Mouse (Mus musculus) inflammation-experienced regulatory T-cells, adult 6 months (primary cell): ENCODE results near the gene Mmp28. TPM values are rescaled to one million over a fixed set of nuclear protein-coding genes. Genes with fewer than 3 reads are reported as not detected.

Source experiments
- ATAC-seq: one replicate; pipeline ENCODE4 v1.8.0; 2017
- polyA plus RNA-seq, 3 experiments: library from polyadenylated mRNA; unstranded; fragments of 100-300 nt; shearing (Covaris generic); gene quantifications; one replicate each; pipeline ENCODE4 v1.2.1; 2017

Mmp28 gene
- polyA plus RNA-seq, 3 experiments from 2014 or later = not detected

DNA sequence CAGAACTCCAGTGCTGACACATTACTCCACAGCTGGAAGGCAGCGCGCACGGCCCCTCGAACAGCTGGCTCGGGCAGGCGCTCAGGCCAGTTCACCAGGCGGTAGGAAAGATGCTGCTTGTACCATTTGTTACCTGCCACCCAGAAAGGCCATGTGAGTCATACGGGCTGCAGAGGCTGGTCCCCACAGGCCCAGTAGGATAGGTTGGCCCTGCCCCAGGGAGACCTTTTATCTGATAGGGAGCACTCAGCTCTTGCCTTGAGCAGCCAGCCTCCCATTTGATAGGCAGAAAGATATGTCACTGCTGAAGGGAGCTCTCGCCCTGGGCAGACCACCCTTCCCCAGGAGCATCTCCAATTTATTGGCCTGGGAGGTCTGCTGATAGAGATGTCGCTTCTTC, 15.3 kb downstream of the Mmp28 start:
- no peak for ATAC-seq

DNA sequence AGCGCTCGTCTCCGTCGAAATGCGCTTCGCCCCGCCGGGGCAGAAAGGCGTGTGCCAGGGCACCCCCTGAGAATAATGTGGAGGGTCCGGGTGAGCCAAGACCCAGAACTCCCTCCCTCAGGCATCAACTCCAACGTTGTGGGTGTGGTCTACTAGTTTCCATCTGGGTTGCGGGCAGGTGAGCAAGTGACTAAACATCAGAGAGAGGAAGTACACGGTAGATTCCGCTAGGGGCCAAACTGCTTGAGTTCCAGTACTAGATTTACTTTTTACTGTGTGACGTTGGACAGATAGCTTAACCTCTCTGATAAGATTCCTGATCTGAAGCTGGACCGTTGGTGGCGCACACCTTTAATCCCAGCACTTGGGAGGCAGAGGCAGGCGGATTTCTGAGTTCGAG, 17.9 kb downstream of the Mmp28 start:
- ATAC-seq = no peak

DNA sequence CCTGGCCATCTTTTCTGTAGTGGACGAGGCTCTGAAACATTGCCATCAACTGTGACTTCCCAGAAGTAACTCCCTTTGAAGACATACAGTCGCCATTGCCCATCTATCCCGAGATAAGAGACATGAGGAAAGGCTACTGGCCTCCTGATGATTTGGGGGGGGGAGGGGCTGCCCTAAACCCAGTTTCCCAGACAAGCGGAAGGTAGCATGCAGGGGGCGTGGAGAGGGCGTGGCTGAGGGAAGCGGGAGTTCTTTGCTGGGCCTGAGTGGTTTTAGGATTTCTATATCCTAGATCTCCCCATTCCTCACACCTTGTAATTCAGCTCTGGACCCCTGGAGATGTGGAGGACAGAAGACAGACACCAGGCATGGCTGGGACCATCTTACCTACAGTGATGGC, 19.0 kb downstream of the Mmp28 start:
- ATAC-seq = no peak

DNA sequence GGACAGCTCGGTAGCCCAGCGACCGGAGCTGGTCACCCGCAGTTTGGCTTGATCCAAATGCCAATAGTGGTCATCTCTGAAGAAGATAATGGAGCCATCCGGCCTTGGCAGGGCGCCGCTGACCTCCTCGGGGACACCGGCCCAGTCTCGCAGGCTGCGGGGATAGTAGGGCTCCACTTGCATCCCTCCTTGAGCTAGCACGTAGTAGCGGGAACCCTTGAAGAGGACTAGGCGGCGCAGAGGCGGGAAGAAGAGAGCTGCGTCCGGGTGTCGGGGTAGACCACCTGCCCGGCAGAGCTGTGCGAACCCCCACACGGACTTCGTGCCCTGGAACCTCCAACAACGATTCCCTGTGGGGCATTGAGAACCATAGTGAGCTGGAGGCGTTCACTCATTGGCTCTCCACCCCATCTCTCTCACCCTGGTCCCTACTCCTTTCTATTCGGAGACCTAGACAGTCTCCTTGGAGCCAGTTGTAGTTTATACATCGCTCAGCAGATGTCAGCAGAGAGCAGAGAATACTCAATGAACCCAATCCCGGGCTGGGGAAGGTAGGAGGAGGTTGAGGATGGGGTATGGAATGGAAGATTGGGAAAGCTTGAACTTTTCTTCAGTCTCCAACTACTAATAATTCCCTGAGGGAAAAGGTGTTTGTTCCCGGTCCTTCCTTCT, 20.1 kb downstream of the Mmp28 start:
- peak; percentile 30 for ATAC-seq

DNA sequence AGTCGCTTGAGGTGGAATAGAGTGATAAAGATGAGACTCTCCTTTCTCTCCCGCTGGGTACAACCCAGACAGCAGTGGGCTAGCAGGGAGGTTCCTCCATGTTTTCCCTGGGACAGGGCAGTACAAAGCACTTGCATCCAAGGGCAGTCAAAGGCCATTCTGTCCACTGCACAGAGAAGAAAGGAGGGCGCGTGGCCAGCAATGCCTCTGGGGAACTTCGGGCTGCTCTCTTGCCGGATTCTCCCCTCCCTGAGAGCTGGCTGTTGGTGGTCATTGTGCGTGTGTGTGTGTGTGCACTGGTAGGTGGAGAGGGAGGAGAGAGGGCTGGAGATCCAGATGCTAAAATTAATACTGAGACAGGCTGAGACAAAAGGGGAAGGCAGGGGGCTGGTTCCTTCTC, 21.6 kb downstream of the Mmp28 start:
- no peak for ATAC-seq

DNA sequence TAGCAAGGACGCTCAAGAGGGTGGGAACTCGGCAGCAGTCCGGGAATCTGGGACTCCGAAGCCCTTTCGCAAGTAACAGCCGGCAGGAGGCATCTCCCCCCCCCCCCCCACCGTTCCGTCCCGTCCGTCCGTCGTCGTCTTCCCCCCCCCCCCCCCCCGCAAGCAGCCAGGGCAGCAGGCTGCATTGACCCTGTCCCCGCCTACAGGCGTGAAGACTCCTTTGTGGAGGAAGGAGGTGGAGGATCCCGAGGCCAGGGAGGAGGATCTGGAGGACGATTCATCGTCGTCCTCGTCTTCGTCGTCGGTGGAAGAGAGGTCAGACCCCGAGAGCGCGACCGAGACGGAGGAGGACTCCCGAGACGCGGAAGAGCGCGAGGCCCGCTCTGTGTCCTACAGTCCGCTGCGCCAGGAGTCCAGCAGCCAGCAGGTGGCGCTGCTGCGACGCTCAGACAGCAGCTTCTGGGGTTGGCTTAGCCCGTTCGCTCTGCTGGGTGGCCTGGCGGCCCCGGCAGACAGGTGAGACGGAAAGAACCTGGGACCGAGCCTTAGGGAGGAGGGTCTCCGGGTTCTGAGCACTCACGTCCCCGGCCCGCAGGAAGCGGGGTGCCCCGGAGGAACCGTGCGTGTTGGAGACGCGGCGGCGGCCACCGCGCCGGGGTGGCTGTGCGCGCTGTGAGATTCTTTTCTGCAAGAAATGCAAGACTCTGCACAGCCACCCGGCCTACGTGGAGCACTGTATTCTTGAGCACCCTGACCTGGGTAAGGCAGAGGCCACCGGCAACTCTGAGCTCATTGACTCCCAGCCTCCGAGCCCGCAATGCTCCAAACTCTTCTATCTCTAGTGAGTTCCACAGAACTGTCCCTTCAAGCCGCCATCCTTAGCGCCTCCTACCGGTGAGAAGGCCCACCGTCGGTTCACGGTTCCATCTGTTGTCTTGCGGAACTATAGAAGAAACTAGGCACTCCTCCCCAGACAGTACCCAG, 22.5 kb downstream of the Mmp28 start:
- peak; percentile 86 for ATAC-seq

DNA sequence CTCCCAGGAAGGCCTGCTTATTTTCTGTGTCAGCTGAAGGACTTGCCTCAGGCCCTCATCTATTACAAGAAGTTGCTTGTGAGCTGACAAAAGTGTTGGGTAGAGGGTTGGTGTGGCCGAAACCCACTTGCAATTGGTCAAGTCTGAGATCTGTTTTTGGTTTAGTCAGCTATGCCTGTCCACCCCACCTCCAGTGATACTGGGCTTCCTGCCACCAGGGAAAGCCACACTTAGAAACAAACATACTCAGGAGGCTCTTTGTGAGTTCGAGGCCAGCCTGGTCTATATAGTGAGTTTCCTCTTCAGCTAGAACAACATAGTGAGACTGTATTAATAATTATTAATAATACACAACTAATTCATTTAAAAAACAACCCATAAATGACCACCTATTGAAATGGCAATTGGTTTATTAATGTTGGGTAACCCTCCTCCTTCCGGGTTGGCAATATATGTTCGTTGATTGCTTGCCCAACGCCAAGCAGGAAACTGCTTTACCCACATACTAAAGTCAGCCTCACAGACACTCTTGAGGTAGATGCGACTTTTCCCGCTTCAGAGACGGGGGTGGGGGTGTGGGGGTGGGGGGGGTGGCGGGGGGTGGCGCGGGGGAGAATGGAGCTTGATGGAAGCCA, 23.3 kb downstream of the Mmp28 start:
- no peak for ATAC-seq

DNA sequence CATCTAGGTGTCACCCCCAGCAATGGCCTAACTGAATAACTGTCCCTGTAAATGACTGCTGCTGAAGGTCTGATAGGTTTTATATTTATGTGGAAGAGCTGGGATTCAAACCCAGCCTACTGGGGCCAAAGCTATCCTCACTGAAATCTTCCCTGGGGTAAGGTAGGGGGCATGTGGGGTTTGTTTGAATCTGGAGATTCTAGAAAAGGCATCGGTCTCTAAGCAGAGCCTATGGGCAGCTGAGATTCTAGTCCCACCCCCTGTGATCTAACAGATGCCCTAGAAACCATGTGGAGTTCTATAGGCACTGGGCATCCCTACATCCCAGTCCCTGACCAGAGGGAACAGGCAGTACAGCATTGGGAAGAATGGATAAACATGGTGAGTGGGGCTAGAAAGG, 25.5 kb downstream of the Mmp28 start, which contains the start of gene 1700020L24Rik:
Gene 1700020L24Rik, plus strand, starts transcription at position 301 of the 400 bp plus-strand sequence.
- no peak for ATAC-seq

DNA sequence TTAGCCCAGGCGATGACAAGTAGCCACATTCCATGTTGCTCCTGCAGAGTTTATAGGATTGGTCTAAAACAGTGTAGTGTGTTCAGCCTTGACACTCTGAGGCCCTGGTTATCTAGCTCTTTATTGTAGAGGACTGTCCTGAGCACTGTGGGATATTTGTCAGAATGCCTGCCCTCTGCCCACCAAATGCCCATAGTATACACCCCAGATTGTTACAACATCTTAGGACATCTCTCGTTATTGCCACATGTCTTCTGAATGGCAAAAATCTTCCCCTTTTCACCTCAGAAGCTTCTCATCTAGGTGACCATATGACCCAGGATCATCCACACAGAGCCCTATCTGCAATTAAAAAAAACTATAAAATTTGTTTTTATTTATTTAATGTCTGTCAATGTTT, 30.3 kb downstream of the Mmp28 start:
- no peak for ATAC-seq

DNA sequence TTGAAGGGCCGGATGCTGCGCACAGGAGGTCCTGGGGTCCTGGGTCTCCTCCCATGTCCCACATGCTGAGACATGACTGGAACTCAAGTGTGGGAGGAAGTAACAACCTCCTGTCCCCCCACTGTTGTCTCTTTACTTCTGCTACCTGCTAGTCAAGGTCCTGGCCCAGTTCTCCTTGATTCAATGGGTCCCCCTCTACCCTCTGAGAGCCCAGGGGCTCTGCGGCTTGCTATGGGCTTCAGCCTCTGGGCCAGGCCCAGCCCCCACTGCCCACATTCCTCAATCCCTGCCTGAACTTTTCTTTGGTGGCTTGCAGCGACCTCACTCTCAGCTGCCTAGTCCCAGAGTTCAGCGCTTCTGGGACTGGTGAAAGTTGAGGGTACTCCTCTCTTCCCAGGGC, 33.5 kb downstream of the Mmp28 start, which contains the start of gene Gas2l2:
Gene Gas2l2, minus strand, starts transcription at position 101 of the 400 bp plus-strand sequence.
- ATAC-seq = no peak

DNA sequence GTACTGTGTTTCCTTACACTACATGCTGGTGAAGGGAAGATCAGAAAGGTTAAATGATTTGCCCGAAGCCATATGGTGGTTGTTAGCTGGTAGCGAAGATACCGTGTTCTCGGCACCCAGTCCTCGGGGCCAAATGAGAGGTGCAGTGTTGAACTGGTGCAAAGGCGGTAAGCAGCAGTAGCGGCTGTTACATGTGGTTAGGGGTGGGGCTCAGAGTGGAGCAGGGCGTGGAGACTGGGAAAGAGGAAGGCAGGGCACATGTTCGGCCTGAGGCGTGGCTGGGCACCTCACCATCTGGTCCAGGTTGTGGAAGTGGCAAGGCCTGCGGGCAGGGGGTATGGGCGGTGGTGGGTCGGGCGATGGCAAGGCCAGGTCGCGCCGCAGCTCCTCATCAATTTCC, 35.9 kb downstream of the Mmp28 start:
- no peak for ATAC-seq

DNA sequence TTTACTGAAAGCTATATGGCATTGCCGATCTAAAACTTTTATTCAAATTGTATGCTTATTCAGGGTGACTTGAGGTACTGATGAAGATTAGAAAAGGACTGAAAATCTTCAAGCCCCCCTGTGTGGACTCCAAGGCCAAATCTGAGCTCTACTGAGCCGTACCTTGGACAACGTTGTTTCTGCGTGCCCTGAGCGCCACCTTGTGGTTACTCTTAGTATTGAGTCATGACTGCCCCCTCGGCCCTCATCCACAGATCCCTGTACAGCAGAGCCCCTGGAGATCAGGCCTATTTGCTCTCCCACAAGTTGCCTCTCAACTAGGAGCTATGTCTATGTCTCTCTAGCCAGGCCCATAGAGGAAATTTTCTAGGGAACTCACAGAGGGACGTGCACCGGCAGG, 38.2 kb downstream of the Mmp28 start:
- no peak for ATAC-seq

DNA sequence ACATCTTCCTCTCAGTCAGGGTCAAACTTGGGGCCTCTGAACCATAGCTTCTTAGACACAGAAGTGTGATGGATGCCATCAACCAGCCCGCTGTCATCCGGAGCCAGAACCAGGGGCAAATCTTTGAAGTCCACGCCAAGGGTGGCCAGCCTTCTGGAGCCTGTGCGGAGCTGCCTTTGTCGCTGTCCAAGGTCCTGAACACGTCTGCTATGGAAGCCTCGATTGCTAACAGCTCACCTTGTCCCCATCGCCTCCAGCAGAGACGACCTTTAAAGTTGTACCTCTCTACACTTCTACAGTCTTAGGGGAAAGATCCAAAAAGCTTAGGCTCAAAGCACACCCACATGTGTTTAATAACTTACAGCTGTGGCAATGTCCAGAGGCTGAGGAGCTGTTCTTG, 41.6 kb downstream of the Mmp28 start:
- ATAC-seq = no peak

DNA sequence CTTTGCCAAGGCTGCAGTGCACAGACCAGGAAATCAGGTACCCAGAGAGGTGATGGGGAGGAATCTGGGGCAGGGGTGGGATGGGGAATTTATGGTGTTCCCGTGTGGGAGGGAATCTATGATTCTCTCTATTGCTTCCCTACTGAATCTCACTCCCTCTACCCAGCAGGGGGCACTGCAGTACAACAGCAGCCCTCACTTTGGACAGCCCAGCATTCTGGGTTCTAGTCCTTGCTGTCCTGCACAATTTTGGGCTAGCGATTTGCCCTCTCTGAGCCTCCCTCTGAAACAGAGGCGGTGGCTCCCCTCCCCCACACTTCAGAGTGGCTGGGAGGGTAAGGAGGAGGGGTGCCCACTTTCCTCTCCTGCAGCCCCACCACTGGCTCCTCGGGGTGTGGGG, 42.5 kb downstream of the Mmp28 start:
- ATAC-seq = no peak

DNA sequence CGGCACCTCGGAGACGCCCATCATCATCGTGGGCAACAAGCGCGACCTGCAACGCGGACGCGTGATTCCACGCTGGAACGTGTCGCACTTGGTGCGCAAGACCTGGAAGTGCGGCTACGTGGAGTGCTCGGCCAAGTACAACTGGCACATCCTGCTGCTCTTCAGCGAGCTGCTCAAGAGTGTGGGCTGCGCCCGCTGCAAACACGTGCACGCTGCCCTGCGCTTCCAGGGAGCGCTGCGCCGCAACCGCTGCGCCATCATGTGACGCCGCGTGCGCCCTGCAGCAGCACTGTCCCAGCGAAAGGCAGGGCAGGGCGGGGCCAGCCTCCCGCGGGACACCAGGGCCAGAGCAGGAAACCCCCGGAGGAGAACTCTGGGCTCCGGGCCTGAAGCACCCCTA, 44.3 kb downstream of the Mmp28 start:
- no peak for ATAC-seq

DNA sequence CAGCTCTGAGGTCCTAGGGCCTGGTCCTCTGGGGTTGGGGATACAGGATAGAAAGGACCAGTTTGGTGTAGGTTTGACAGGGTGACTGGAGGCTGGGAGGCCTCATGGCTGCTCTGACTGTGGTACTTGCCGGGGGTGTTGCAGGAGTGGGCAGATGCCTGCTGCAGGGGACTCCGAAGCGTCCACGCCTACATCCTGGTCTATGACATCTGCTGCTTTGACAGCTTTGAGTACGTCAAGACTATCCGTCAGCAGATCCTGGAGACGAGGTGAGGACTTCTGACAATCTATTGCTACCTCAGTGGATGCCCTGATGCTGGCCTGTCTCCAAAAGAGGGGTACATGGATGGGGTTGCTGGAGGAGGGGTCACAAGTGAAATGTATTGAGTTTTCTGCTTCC, 45.2 kb downstream of the Mmp28 start:
- ATAC-seq = no peak

DNA sequence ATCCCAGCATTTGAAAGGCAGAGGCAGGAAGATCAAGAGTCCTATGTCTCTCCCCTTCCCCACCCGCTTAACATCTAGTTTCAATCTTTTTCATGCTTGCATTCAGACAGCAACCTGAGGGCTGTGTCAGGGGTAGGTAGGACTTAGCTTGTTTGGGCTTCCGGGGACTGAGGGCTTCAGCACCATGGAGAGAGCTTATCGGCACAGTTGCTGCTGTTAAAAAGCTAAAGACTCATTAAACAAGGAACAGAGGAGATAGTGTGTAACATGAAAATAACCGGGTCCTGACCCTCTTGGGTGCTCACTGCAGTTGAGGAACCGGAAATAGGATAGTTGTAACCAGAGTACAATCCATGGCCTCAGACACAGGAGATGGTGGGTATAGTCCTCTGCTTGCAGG, 45.8 kb downstream of the Mmp28 start:
- ATAC-seq = no peak

DNA sequence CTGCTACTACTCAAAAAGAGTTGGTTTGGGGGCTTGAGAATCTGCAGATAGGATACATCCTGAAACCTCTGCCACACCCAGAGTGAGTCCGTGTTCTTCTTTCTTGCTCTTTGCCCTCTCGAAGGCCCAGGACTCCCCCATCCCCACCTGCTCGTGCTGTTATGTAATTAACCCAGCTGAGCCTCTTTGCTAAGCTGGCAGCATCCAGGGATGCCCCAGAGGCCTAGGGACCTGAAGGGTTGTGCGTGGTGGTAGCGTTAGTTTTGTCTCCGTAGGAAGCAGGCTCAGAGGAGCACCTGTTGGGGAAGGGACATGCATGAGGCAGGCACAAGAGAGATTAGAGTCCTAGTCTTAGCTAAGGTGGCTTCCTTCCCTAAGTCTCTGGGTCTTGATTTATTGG, 52.4 kb downstream of the Mmp28 start:
- ATAC-seq = no peak

DNA sequence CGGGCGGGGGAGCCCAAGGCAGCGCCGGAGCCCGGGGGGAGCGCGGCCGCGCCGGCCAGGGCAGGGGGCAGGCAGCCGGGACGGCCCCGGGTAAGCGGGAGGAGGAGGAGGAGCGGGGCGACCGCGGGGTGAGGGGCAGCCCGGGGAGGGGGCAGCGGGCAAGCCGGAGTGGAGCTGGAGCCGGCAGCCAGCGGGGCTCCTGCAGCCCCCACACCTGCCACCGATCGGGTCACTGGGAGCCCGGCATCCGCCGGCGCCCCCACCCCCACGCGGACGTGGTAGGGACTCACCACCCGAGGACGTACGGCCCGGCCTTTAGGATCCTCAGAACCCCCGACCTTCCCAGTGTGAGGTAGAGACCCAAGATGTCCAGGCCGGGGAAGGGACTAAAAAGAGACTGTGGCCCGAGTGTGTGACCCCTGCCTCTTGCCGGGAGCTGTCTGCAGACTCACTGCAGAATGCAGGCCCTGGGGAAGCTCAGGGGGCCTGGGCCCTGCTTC, 53.0 kb downstream of the Mmp28 start:
- ATAC-seq = no peak

DNA sequence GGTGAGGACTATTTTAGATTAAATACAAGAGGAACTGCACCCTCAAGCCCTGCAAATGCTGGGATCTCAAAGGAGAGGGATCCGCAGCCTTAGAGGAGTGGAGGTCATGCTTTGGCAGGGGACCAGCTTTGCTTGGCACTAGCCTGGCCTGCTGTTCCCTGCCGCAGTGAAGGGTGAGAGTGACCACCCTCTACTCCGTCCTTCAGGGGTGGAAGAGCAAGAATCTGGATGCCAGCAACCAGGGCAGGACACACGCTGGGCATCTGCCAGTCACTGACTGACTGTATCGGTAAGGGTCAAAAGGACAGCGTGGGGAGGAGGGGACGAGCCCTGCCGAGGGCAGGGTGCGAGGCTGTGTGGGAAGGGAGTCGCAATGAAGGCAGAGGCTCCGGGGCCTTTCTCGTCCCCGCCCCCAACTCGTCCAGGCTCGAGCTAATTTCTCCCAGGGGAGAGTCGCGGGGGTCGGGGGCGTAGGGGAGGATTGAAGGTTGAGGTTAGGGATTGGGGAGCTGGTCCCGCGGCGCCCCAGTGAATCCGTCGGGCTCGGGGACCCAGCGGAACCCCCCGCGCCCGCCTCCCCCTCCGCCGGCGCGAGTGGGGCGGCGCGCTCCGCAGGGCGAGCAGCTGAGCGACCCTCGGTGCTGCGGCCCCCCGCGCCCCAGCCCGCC, 53.6 kb downstream of the Mmp28 start, which contains the start of gene Rasl10b:
Gene Rasl10b, plus strand, starts transcription at position 51 of the 668 bp plus-strand sequence.
- ATAC-seq = no peak

DNA sequence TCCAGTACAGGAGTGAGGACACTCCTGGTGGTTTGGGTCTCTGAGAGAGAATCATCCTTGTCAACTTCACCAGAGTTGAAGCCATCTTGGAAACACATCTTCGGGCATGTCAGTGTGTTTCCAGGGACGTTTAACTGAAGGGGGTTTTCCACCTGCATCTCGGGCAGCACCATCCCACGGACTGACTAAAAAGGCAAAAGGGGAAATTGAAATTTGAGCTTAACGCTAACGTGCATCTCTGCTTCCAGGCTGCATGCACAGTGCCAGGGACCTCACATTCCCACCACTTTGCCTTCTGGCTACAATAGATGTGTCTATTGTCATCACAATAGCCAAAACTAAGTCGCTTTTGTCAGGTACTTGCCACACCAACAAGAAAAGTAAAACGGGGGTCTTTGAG, 54.6 kb downstream of the Mmp28 start:
- no peak for ATAC-seq

DNA sequence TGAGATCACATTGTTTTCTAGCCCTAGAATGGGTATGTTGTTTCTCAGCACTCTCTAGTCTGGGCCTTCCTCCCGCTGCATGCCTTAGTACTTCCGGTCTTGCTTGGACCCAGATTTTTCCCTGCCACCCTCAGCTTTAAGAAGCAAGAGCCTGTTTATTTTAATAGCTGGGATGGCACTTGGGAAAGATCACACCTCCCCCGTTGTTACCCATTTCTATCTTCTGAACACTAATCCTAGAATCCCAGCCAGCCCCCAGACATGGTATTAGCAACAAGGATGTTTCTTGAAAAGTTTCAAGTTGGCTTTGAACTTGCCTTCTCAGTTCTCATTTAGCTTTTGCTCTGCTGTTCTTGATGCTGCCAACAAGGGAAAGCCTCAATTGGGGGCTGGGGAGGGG, 56.5 kb downstream of the Mmp28 start:
- ATAC-seq = no peak

DNA sequence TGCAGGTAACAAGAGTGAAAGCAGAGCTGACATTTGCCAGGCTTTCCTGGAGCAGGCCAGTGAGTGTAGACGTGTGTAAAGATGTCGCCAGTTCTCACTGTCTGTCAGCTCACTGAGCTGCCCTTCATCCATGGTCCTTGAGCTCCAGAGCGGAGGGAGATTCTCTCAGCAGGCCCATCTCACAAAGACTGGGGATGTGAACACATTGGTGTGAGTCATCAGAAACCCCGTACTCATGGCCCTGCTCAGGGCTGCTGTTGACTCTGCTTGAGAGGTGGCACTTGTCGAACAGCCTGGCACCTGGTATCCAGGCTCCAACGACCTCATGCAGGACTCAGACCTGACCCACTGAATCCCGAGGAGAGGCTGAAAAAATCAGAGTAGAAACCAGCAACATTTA, 59.1 kb downstream of the Mmp28 start:
- no peak for ATAC-seq
